Mouse (Mus musculus) gastrocnemius, adult 18-20 months (tissue): Measurements from ENCODE around the gene Dnajc28. TPM values are rescaled to one million over a fixed set of nuclear protein-coding genes. Genes with fewer than 3 reads are reported as not detected.
A peak's percentile ranks its signal among the peaks of the same experiment; 100 is the strongest.

Source experiments
- DNase-seq: peaks from one replicate; pipeline ENCODE4 v3.0.0; 2021; ENCODE audit warnings: low spot score
- total RNA-seq, 2 experiments: library from RNA; stranded (reverse); gene quantifications; 2 replicates each; pipeline ENCODE4 v1.2.3; 2021

Gene Dnajc28
- total RNA-seq, 2 experiments from 2014 or later, result 19.8 to 20.5 TPM

GRCm38 (mm10) chr16:91593262-91593661 is 25.6 kb downstream of the Dnajc28 start:
- DNase-seq, result no peak

GRCm38 (mm10) chr16:91592162-91592561 is 26.7 kb downstream of the Dnajc28 start:
- no peak for DNase-seq

- no peak for DNase-seq
Measured at GRCm38 (mm10) chr16:91588703-91589102, 30.1 kb downstream of the Dnajc28 start.

GRCm38 (mm10) chr16:91587730-91588453 is 30.9 kb downstream of the Dnajc28 start:
- DNase-seq, result no peak

- DNase-seq, result no peak
Measured at GRCm38 (mm10) chr16:91586244-91586643, 32.6 kb downstream of the Dnajc28 start.

GRCm38 (mm10) chr16:91585617-91586016 is 33.2 kb downstream of the Dnajc28 start:
- no peak for DNase-seq

GRCm38 (mm10) chr16:91582307-91582706 is 36.5 kb downstream of the Dnajc28 start:
- peak; percentile 29 for DNase-seq

GRCm38 (mm10) chr16:91578980-91579720 is 39.7 kb downstream of the Dnajc28 start:
- DNase-seq, result no peak

GRCm38 (mm10) chr16:91575151-91575550 is 43.7 kb downstream of the Dnajc28 start:
- DNase-seq, result no peak

- no peak for DNase-seq
Measured at GRCm38 (mm10) chr16:91571105-91571504, 47.7 kb downstream of the Dnajc28 start.

- DNase-seq, result no peak
Measured at GRCm38 (mm10) chr16:91568960-91569359, 49.9 kb downstream of the Dnajc28 start.

GRCm38 (mm10) chr16:91566002-91566401 is 52.8 kb downstream of the Dnajc28 start:
- DNase-seq, result no peak

GRCm38 (mm10) chr16:91565292-91565951 is 53.4 kb downstream of the Dnajc28 start:
- DNase-seq, result no peak

GRCm38 (mm10) chr16:91564580-91565291 is 54.1 kb downstream of the Dnajc28 start:
- no peak for DNase-seq

Other genes with a start within 250 kb of the Dnajc28 start
- 1 to 10 TPM; 4.7 to 6.0 TPM for gene Ifnar2, start 246.2 kb downstream of the Dnajc28 start, total RNA-seq
- gene Gm21970, start 227.3 kb downstream of the Dnajc28 start, total RNA-seq, result not detected
- 1 to 10 TPM; 4.2 to 6.6 TPM for gene Il10rb, start 212.9 kb downstream of the Dnajc28 start, total RNA-seq
- 10 to 100 TPM in 1 of 2 experiments, 1 to 10 TPM in 1; 9.8 to 12.2 TPM for gene Ifnar1, start 133.8 kb downstream of the Dnajc28 start, total RNA-seq
- gene Ifngr2, start 72.0 kb downstream of the Dnajc28 start, total RNA-seq, result 10 to 100 TPM; 52.7 to 61.5 TPM
- gene Tmem50b, start 21.2 kb downstream of the Dnajc28 start, total RNA-seq, result 10 to 100 TPM; 13.1 to 15.1 TPM
- gene Gart, start 27.9 kb upstream of the Dnajc28 start, total RNA-seq, result 10 to 100 TPM; 60.8 to 64.6 TPM
- gene Son, start 28.5 kb upstream of the Dnajc28 start, total RNA-seq, result 10 to 100 TPM; 92.4 to 97.4 TPM
- gene Donson, start 69.7 kb upstream of the Dnajc28 start, total RNA-seq, result 1 to 10 TPM; 1.1 TPM
- gene Cryzl1, start 109.9 kb upstream of the Dnajc28 start, total RNA-seq, result 10 to 100 TPM; 11.4 to 15.6 TPM
- 10 to 100 TPM; 62.8 to 63.5 TPM for gene Itsn1, start 110.3 kb upstream of the Dnajc28 start, total RNA-seq